Mouse (Mus musculus) embryonic fibroblast, embryonic 13.5 days (primary cell): ENCODE results near the gene Gabra5.

Experiments used
- CTCF ChIP-seq: IDR thresholded peaks from 2 replicates; pipeline ENCODE4 v1.5.1; 2011; ENCODE audit warnings: mild to moderate bottlenecking, control low read depth, low read length, moderate library complexity, borderline replicate concordance; ENCODE audit not compliant: insufficient read depth
- POLR2A ChIP-seq: IDR thresholded peaks from 2 replicates; pipeline ENCODE4 v1.6.1; 2011; ENCODE audit warnings: low read depth, mild to moderate bottlenecking, control low read depth, low read length, moderate library complexity

GRCm38 (mm10) chr7:57357871-57358540 lies 151.9 kb downstream of the Gabra5 start:
- TF ChIP-seq POLR2A (no peak), CTCF (no peak)
